Mouse (Mus musculus): ENCODE results near the gene Nol10.

GRCm38 (mm10) chr12:17356853-17357252 lies 8.6 kb downstream of the Nol10 start:
- TF ChIP-seq MAX (IDR thresholded peaks at IDR 0.05; ENCODE audit: low read depth), result no peak
- no peak for TF ChIP-seq POLR2A (IDR thresholded peaks at IDR 0.05; ENCODE audit: insufficient read length, low read depth)
- TF ChIP-seq SRF (IDR thresholded peaks at IDR 0.05; ENCODE audit: control insufficient read depth, insufficient read length, low read depth), result no peak
- TF ChIP-seq TCF12 (IDR thresholded peaks at IDR 0.05; ENCODE audit: insufficient read depth, poor library complexity, severe bottlenecking), result no peak
- no peak for TF ChIP-seq USF1 (IDR thresholded peaks at IDR 0.05; ENCODE audit: low read depth)
- no peak for TF ChIP-seq POLR2AphosphoS2 (IDR thresholded peaks at IDR 0.05; ENCODE audit: insufficient read length, low read depth)
- TF ChIP-seq MYOG (IDR thresholded peaks at IDR 0.05; ENCODE audit: control insufficient read depth in 1 of 3, insufficient read depth in 1 of 3, insufficient read length in 2 of 3, low read depth in 2 of 3), result no peak
- TF ChIP-seq E2F4 (IDR thresholded peaks at IDR 0.05; ENCODE audit: insufficient read depth), result no peak
- TF ChIP-seq CEBPB (IDR thresholded peaks at IDR 0.05; ENCODE audit: insufficient read depth, poor library complexity, severe bottlenecking), result no peak
- no peak for TF ChIP-seq MYOD1 (IDR thresholded peaks at IDR 0.05; ENCODE audit: control insufficient read depth in 1 of 3, insufficient read length in 2 of 3, low read depth in 2 of 3)
- no peak for TF ChIP-seq REST (IDR thresholded peaks at IDR 0.05; ENCODE audit: insufficient read depth, insufficient read length)
